Mouse (Mus musculus) kidney, adult 2 months (tissue): ENCODE results near the gene Pagr1b. TPM values are rescaled to one million over a fixed set of nuclear protein-coding genes. Genes with fewer than 3 reads are reported as not detected.
A peak's percentile ranks its signal among the peaks of the same experiment; 100 is the strongest.

Source experiments
- DNase-seq: peaks from one replicate; pipeline ENCODE4 v3.0.0; 2021
- H3K27ac ChIP-seq: fragments of 200-500 bp; 2 replicates; pipeline ENCODE4 v1.5.1; 2012; ENCODE audit warnings: low read depth, low read length, control low read depth, inconsistent platforms; ENCODE audit not compliant: insufficient read depth
- H3K27me3 ChIP-seq: fragments of 200-500 bp; replicated peaks from 2 replicates; pipeline ENCODE4 v1.6.1; 2012; ENCODE audit warnings: mild to moderate bottlenecking, moderate library complexity, low read length, inconsistent platforms; ENCODE audit not compliant: control insufficient read depth, insufficient read depth
- H3K36me3 ChIP-seq: fragments of 200-500 bp; 2 replicates; pipeline ENCODE4 v1.6.1; 2012; ENCODE audit warnings: mild to moderate bottlenecking, moderate library complexity, low read length, inconsistent platforms; ENCODE audit not compliant: control insufficient read depth, insufficient read depth
- H3K4me1 ChIP-seq: fragments of 200-500 bp; 2 replicates; pipeline ENCODE4 v1.6.1; 2011; ENCODE audit warnings: low read length; ENCODE audit not compliant: control insufficient read depth, insufficient read depth
- H3K4me3 ChIP-seq: fragments of 200-500 bp; 2 replicates; pipeline ENCODE4 v1.5.1; 2011; ENCODE audit warnings: mild to moderate bottlenecking, low read depth, low read length, control low read depth; ENCODE audit not compliant: insufficient read depth
- CTCF ChIP-seq: fragments of 200-500 bp; conservative IDR thresholded peaks from 2 replicates; pipeline ENCODE4 v1.5.1; 2011; ENCODE audit warnings: low read depth, mild to moderate bottlenecking, control low read depth, low read length, moderate library complexity, mixed read lengths; ENCODE audit not compliant: insufficient read depth, insufficient read length
- POLR2A ChIP-seq: fragments of 200-500 bp; IDR thresholded peaks from one replicate; pipeline ENCODE4 v1.6.1; 2011; ENCODE audit warnings: low read depth, low read length, control low read depth
- WGBS: fragments of 180-500 bp; shearing (Covaris S2); methylation state at CpG from one replicate; pipeline ENCODE4 v1.1.7; 2018; 5-methylcytosine and 5-hydroxymethylcytosine counted together
- polyA plus RNA-seq: library from polyadenylated mRNA; depleted of rRNA; stranded (reverse); fragments of >200 nt; gene quantifications from 2 replicates; pipeline ENCODE4 v1.2.3, GENCODE M21; 2012

Pagr1b gene
- polyA plus RNA-seq, 1 experiment, result 1.3 TPM

GRCm38 (mm10) chr7:127009307-127010085 lies 6.8 kb downstream of the Pagr1b start:
- Histone ChIP-seq H3K4me1 (peaks cover 8% of the 10 kb centered on the region; the same call in 1 of the 2 replicates), H3K27ac (peak overlapping the region; percentile 66), H3K27me3 (no peaks in the 10 kb centered on the region), H3K36me3 (no peaks in the 10 kb centered on the region), H3K4me3 (no peak overlapping the region)
- DNase-seq, result no peak
- WGBS, result 65% methylated on average over 17 of the region's 17 CpGs
- TF ChIP-seq POLR2A (no peak), CTCF (no peak)

GRCm38 (mm10) chr7:127008239-127009019 lies 7.9 kb downstream of the Pagr1b start:
- TF ChIP-seq POLR2A (no peak), CTCF (no peak)
- H3K27me3 ChIP-seq, result no peaks in the 10 kb centered on the region
- no peaks in the 10 kb centered on the region for H3K36me3 ChIP-seq
- H3K27ac ChIP-seq, result peak overlapping the region; percentile 66
- 55% methylated on average over 9 of the region's 9 CpGs for WGBS
- DNase-seq, result peak; percentile 67
- H3K4me1 ChIP-seq, result peaks cover 9% of the 10 kb centered on the region; the same call in 1 of the 2 replicates
- no peak overlapping the region for H3K4me3 ChIP-seq

- Histone ChIP-seq H3K4me3 (no peak overlapping the region), H3K36me3 (no peaks in the 10 kb centered on the region), H3K4me1 (0 out of 2 replicates have a peak, but pooled peaks cover 6% of the 10 kb centered on the region), H3K27ac (no peak overlapping the region), H3K27me3 (no peaks in the 10 kb centered on the region)
- 85% methylated on average over 6 of the region's 6 CpGs for WGBS
- TF ChIP-seq CTCF (no peak), POLR2A (no peak)
- no peak for DNase-seq
Measured at GRCm38 (mm10) chr7:127007313-127008024, 8.8 kb downstream of the Pagr1b start.

GRCm38 (mm10) chr7:127004122-127004875 lies 12.0 kb downstream of the Pagr1b start:
- DNase-seq, result no peak
- WGBS, result 64% methylated on average over 4 of the region's 4 CpGs

GRCm38 (mm10) chr7:127003620-127004019 lies 12.7 kb downstream of the Pagr1b start:
- Histone ChIP-seq H3K27ac (no peak overlapping the region), H3K36me3 (no peaks in the 10 kb centered on the region), H3K4me3 (no peak overlapping the region), H3K4me1 (0 out of 2 replicates have a peak, but pooled peaks cover 6% of the 10 kb centered on the region), H3K27me3 (no peaks in the 10 kb centered on the region)
- 80% methylated on average over 5 of the region's 5 CpGs for WGBS
- TF ChIP-seq POLR2A, result no peak
- TF ChIP-seq CTCF, result no peak
- DNase-seq, result peak; percentile 46

More at GRCm38 (mm10) chr7:127004122-127004875, 12.0 kb downstream of the Pagr1b start:
- TF ChIP-seq CTCF (no peak), POLR2A (no peak)
- Histone ChIP-seq H3K27ac (no peak overlapping the region), H3K4me3 (no peak overlapping the region), H3K36me3 (no peaks in the 10 kb centered on the region), H3K4me1 (0 out of 2 replicates have a peak, but pooled peaks cover 6% of the 10 kb centered on the region), H3K27me3 (no peaks in the 10 kb centered on the region)

DNA sequence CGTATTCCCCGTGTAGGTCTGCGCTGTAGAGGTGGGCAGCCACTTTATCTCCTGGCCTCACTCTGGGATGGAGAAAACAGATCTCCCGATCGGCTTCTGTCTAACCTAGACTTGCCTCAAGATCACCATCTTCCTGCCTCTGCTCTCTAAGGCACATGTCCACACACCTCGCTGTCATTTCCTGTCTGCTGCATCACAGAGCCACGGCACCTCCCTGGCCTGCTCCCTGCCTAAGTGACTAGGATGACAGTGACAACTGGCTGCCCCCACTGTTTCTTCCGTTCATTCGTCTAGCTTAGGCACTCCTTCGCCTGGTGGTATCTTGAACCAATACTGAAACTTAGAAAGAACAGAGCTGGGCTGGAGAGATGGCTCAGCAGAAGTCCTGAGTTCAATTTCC lies 16.7 kb downstream of the Pagr1b start:
- TF ChIP-seq POLR2A, result no peak
- TF ChIP-seq CTCF, result no peak

More for the DNA sequence above, 16.7 kb downstream of the Pagr1b start:
- no peaks in the 10 kb centered on the region for H3K27me3 ChIP-seq
- no peaks in the 10 kb centered on the region for H3K36me3 ChIP-seq
- 80% methylated on average over 10 of the region's 10 CpGs for WGBS
- H3K4me3 ChIP-seq, result no peak overlapping the region
- no peak for DNase-seq
- H3K27ac ChIP-seq, result no peak overlapping the region
- H3K4me1 ChIP-seq, result 0 out of 2 replicates have a peak, but pooled peaks cover 3% of the 10 kb centered on the region
